Mouse (Mus musculus) myocyte (in vitro differentiated cells): ENCODE measurements around the gene Per1. TPM values are rescaled to one million over a fixed set of nuclear protein-coding genes. Genes with fewer than 3 reads are reported as not detected.

Source experiments
- H3K27me3 ChIP-seq: one replicate; pipeline ENCODE4 v1.6.1; 2011; ENCODE audit not compliant: control insufficient read depth, insufficient read depth, insufficient read length
- H3K36me3 ChIP-seq: one replicate; pipeline ENCODE4 v1.6.1; 2011; ENCODE audit not compliant: control insufficient read depth, insufficient read depth
- H3K4me2 ChIP-seq: one replicate; pipeline ENCODE4 v1.6.1; 2011; ENCODE audit warnings: low read depth, control low read depth
- H3K4me3 ChIP-seq: one replicate; pipeline ENCODE4 v1.5.1; 2011; ENCODE audit warnings: mild to moderate bottlenecking, control low read depth, moderate library complexity
- H3K79me2 ChIP-seq: one replicate; pipeline ENCODE4 v1.6.1; 2011; ENCODE audit not compliant: control insufficient read depth, insufficient read depth
- H3ac ChIP-seq: one replicate; pipeline ENCODE4 v1.6.1; 2011; ENCODE audit not compliant: control insufficient read depth, insufficient read length
- CEBPB ChIP-seq: IDR thresholded peaks from 2 replicates; pipeline ENCODE4 v1.6.1; 2011; ENCODE audit warnings: mild to moderate bottlenecking, moderate library complexity; ENCODE audit not compliant: poor library complexity, insufficient read depth, severe bottlenecking
- E2F4 ChIP-seq: IDR thresholded peaks from one replicate; pipeline ENCODE4 v1.6.1; 2011; ENCODE audit warnings: mild to moderate bottlenecking, control low read depth, moderate library complexity; ENCODE audit not compliant: insufficient read depth
- MAX ChIP-seq: IDR thresholded peaks from one replicate; pipeline ENCODE4 v1.6.1; 2011; ENCODE audit warnings: low read depth, mild to moderate bottlenecking, control low read depth
- MYOD1 ChIP-seq, 3 experiments: IDR thresholded peaks; one replicate each; pipeline ENCODE4 v1.6.1; 2011; ENCODE audit warnings: control low read depth in 2 of 3, low read depth in 2 of 3, mild to moderate bottlenecking in 2 of 3, moderate library complexity in 1 of 3; ENCODE audit not compliant: insufficient read length in 2 of 3, control insufficient read depth in 1 of 3
- MYOG ChIP-seq, 3 experiments: IDR thresholded peaks; one replicate each; pipeline ENCODE4 v1.6.1; 2011; ENCODE audit warnings: control low read depth in 2 of 3, low read depth in 2 of 3, mild to moderate bottlenecking in 2 of 3; ENCODE audit not compliant: insufficient read length in 2 of 3, control insufficient read depth in 1 of 3, insufficient read depth in 1 of 3
- POLR2A ChIP-seq: IDR thresholded peaks from one replicate; pipeline ENCODE4 v1.6.1; 2011; ENCODE audit warnings: low read depth, mild to moderate bottlenecking, control low read depth, moderate library complexity; ENCODE audit not compliant: insufficient read length
- POLR2AphosphoS2 ChIP-seq: IDR thresholded peaks from one replicate; pipeline ENCODE4 v1.6.1; 2011; ENCODE audit warnings: low read depth, control low read depth; ENCODE audit not compliant: insufficient read length
- REST ChIP-seq: IDR thresholded peaks from one replicate; pipeline ENCODE4 v1.6.1; 2011; ENCODE audit warnings: mild to moderate bottlenecking, control low read depth, moderate library complexity; ENCODE audit not compliant: insufficient read depth, insufficient read length
- SRF ChIP-seq: IDR thresholded peaks from one replicate; pipeline ENCODE4 v1.6.1; 2011; ENCODE audit warnings: low read depth; ENCODE audit not compliant: control insufficient read depth, insufficient read length
- TCF12 ChIP-seq: IDR thresholded peaks from one replicate; pipeline ENCODE4 v1.6.1; 2011; ENCODE audit warnings: mild to moderate bottlenecking, control low read depth; ENCODE audit not compliant: poor library complexity, insufficient read depth, severe bottlenecking
- TCF3 ChIP-seq: IDR thresholded peaks from one replicate; pipeline ENCODE4 v1.6.1; 2011; ENCODE audit warnings: low read depth, control low read depth; ENCODE audit not compliant: insufficient read length
- USF1 ChIP-seq: IDR thresholded peaks from one replicate; pipeline ENCODE4 v1.6.1; 2011; ENCODE audit warnings: low read depth, mild to moderate bottlenecking, control low read depth, moderate library complexity
- polyA plus RNA-seq: library from polyadenylated mRNA; unstranded; fragments of >200 nt; fragmentation: generic; extraction: Trizol; gene quantifications from one replicate; pipeline ENCODE4 v1.2.1, GENCODE M21; 2012; ENCODE audit warnings: missing spikeins

Per1 gene
- polyA plus RNA-seq, 1 experiment: 8.9 TPM

- H3K4me3 ChIP-seq: no peak overlapping the region
- H3K36me3 ChIP-seq: peaks cover 34% of the 10 kb centered on the region
- TF ChIP-seq REST (no peak), USF1 (no peak), TCF3 (no peak), POLR2AphosphoS2 (no peak), MYOG (IDR thresholded peaks at IDR 0.05; ENCODE audit: control insufficient read depth in 1 of 3, insufficient read depth in 1 of 3, insufficient read length in 2 of 3, low read depth in 2 of 3) (no peak), SRF (no peak), TCF12 (no peak), CEBPB (no peak), E2F4 (no peak), POLR2A (no peak)
Observed at GRCm38 (mm10) chr11:69102403-69102725, 7.3 kb downstream of the Per1 start.

GRCm38 (mm10) chr11:69103121-69103520 lies 8.1 kb downstream of the Per1 start:
- Histone ChIP-seq H3K79me2 (peaks cover 10% of the 10 kb centered on the region), H3K4me2 (no peak overlapping the region), H3K27me3 (no peaks in the 10 kb centered on the region), H3ac (no peak overlapping the region), H3K36me3 (peaks cover 36% of the 10 kb centered on the region), H3K4me3 (no peak overlapping the region)
- no peak for TF ChIP-seq MAX

More at GRCm38 (mm10) chr11:69102403-69102725, 7.3 kb downstream of the Per1 start:
- Histone ChIP-seq H3ac (no peak overlapping the region), H3K27me3 (no peaks in the 10 kb centered on the region), H3K4me2 (peak overlapping the region; percentile 30), H3K79me2 (peaks cover 10% of the 10 kb centered on the region)

GRCm38 (mm10) chr11:69103531-69104435 lies 8.8 kb downstream of the Per1 start:
- Histone ChIP-seq H3ac (no peak overlapping the region), H3K36me3 (peaks cover 40% of the 10 kb centered on the region), H3K4me3 (no peak overlapping the region), H3K79me2 (peaks cover 10% of the 10 kb centered on the region), H3K4me2 (no peak overlapping the region), H3K27me3 (no peaks in the 10 kb centered on the region)
- TF ChIP-seq TCF12 (no peak), E2F4 (no peak)

GRCm38 (mm10) chr11:69104487-69104886 lies 9.5 kb downstream of the Per1 start:
- Histone ChIP-seq H3K27me3 (no peaks in the 10 kb centered on the region), H3K4me3 (no peak overlapping the region), H3K36me3 (peaks cover 40% of the 10 kb centered on the region), H3K79me2 (peaks cover 10% of the 10 kb centered on the region), H3K4me2 (no peak overlapping the region), H3ac (no peak overlapping the region)
- TF ChIP-seq CEBPB (no peak), TCF3 (no peak), MAX (no peak), POLR2A (no peak), REST (no peak), SRF (no peak)

DNA sequence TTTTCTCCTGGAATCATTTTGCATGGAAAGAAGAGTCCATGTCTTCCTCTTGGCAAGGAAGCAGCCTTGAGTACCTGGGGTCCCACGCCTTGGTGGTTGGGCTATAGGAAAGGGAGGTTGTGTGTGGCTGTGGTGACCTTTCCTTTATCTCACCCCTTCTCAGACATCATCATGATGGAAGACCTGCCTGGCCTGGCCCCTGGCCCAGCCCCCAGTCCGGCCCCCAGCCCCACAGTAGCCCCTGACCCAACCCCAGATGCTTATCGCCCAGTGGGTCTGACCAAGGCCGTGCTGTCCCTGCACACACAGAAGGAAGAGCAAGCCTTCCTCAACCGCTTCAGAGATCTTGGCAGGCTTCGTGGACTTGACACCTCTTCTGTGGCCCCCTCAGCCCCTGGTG lies 10.2 kb downstream of the Per1 start:
- no peak overlapping the region for H3K4me2 ChIP-seq
- H3K4me3 ChIP-seq: no peak overlapping the region
- TF ChIP-seq MYOD1 (IDR thresholded peaks at IDR 0.05; ENCODE audit: control insufficient read depth in 1 of 3, insufficient read length in 2 of 3, low read depth in 2 of 3) (no peak), POLR2AphosphoS2 (no peak), POLR2A (no peak), E2F4 (no peak), MAX (no peak), CEBPB (no peak), SRF (no peak), TCF3 (no peak), MYOG (IDR thresholded peaks at IDR 0.05; ENCODE audit: control insufficient read depth in 1 of 3, insufficient read depth in 1 of 3, insufficient read length in 2 of 3, low read depth in 2 of 3) (no peak), TCF12 (no peak), REST (no peak), USF1 (no peak)
- no peaks in the 10 kb centered on the region for H3K27me3 ChIP-seq
- H3K79me2 ChIP-seq: peaks cover 7% of the 10 kb centered on the region
- no peak overlapping the region for H3ac ChIP-seq
- peaks cover 40% of the 10 kb centered on the region for H3K36me3 ChIP-seq

DNA sequence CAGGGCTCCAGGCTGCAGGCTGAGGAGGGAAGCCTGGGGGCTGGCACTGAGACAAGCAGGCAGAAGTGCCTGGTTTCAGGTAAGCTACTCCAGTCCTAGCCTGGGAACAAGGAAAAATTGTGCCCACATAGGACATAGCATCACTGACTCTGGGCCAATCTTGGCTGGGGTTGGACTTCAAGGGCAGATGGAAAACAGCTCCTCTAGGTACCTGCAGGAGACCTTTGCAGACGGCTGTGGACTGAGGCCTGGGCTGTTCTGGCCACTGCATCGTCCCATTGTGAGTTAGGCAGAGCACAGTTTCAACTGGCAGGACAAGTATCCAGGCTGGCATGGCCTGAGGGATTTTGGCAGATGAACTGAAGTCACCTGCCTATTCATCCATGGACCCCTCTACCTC lies 10.8 kb downstream of the Per1 start:
- H3K27me3 ChIP-seq: no peaks in the 10 kb centered on the region
- peaks cover 40% of the 10 kb centered on the region for H3K36me3 ChIP-seq
- H3K4me3 ChIP-seq: no peak overlapping the region
- H3K4me2 ChIP-seq: no peak overlapping the region
- TF ChIP-seq USF1: no peak
- TF ChIP-seq TCF3: no peak
- no peak for TF ChIP-seq E2F4
- no peak for TF ChIP-seq REST
- TF ChIP-seq MAX: no peak
- no peak for TF ChIP-seq POLR2A
- TF ChIP-seq MYOG (IDR thresholded peaks at IDR 0.05; ENCODE audit: control insufficient read depth in 1 of 3, insufficient read depth in 1 of 3, insufficient read length in 2 of 3, low read depth in 2 of 3): no peak
- no peak for TF ChIP-seq MYOD1 (IDR thresholded peaks at IDR 0.05; ENCODE audit: control insufficient read depth in 1 of 3, insufficient read length in 2 of 3, low read depth in 2 of 3)
- no peak for TF ChIP-seq SRF
- no peak for TF ChIP-seq POLR2AphosphoS2
- TF ChIP-seq CEBPB: no peak
- H3ac ChIP-seq: no peak overlapping the region
- peaks cover 1% of the 10 kb centered on the region for H3K79me2 ChIP-seq
